Mouse (Mus musculus): ENCODE data around the gene Grin2a.
"Not testable (repeated sequence)": the region's sequence is repeated elsewhere in the genome, so short reads cannot be mapped to it uniquely, and the experiment has no call there.

The Grin2a gene

DNA sequence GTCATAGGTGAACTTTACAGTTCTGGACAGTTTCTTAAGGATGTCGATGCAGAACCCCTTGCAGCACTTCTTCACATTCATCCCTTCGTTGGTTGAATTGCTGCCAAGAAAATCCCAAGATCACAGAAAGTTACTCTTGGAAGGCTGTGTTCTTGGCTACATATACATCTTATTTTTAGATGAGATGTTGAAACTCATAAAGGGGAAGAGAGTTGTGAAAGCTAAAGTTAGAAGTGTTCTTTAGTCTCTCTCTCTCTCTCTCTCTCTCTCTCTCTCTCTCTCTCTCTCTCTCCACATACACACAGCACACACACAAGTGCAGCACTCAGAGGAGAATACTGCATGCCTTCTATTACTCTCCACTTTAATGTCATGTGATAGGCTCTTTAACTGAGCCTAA, 331.9 kb downstream of the Grin2a start:
- no peak for DNase-seq (ENCODE audit: low spot score in 2 of 2)

- peak; percentile 63 to 70 for DNase-seq (ENCODE audit: low spot score in 2 of 2)
These were observed 369.5 kb downstream of the Grin2a start for GRCm38 (mm10) chr16:9625652-9626444.

GRCm38 (mm10) chr16:9624346-9624745, 371.0 kb downstream of the Grin2a start:
- no peak for DNase-seq (ENCODE audit: low spot score in 2 of 2)

- no peak for DNase-seq (ENCODE audit: low spot score in 2 of 2)
These were observed 377.2 kb downstream of the Grin2a start for GRCm38 (mm10) chr16:9618206-9618605.

DNA sequence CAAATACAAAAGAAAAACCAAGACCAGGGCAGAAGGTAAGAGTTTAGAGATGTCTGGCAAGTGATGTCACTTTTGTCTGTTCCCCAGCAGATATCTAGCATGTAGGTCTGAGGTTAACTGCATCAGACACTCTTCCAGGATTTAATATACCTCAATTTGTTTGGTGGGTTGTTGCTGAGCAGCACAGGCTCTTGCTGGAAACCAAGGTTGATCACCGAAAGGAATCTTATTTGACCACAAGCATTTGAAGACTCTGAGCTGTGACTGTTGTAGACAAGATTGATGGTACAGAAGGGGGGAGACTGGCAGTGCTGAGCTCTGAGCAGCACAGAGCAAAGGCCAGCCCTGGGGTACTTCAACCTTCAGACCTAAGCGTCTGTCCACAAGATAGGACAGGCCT, 378.1 kb downstream of the Grin2a start:
- no peak for DNase-seq (ENCODE audit: low spot score in 2 of 2)

DNA sequence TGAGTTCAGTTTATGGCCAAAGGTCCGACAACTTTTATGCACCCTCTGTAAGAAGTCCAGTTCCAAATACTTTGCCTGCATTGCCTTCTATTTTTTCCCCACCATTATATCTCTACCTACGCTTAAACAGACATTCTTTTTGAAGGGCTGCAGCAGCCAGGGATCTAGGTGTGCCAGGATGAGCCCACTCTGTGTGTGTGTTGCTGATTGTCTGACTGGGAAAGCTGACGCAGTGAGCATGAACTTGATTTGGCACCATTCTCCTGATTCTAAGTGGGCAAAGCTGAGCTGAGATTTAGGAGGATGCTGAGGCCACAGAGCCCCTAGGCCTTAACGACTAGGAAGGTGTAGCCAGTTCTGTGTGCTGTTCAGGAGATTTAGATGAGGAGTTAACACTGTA, 378.6 kb downstream of the Grin2a start:
- DNase-seq (ENCODE audit: low spot score in 2 of 2) = no peak

DNA sequence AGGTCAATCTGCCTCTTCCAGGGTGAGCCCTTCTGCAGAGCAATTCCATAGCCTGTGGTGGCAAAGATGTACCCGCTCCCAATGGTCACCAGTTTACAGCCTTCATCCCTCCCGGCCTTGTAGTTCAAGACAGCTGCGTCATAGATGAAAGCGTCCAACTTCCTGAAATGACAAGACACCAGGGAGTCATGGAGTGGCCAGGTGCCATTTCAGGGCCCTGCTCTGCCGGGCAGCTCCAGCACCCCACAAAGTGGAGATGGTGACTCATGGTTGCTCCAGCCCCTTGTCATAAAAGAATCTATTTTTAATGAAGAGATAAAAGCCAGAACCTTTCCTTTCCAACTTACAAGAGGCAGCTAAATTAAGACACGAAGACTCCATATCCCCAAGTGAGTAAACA, 382.8 kb downstream of the Grin2a start:
- DNase-seq (ENCODE audit: low spot score in 2 of 2) = not testable (repeated sequence)

DNA sequence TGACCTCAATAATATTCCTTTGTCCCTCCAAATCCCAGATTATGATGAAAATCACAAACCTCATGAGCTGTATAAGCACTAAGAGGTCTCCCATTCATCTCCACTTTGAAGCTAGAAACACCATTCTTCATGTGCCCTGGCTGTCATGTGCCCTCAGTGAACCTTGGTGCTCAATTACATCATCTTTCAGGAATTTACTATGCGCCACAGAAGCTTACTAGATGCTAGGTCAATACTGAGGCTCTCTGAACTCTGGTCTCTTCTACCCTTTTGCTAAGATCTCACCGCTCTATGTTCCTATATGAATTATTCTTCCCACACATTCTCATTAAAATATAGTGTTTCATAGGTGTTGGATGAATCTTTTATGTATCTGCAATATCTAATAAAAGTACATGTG, 387.9 kb downstream of the Grin2a start:
- no peak for DNase-seq (ENCODE audit: low spot score in 2 of 2)

DNA sequence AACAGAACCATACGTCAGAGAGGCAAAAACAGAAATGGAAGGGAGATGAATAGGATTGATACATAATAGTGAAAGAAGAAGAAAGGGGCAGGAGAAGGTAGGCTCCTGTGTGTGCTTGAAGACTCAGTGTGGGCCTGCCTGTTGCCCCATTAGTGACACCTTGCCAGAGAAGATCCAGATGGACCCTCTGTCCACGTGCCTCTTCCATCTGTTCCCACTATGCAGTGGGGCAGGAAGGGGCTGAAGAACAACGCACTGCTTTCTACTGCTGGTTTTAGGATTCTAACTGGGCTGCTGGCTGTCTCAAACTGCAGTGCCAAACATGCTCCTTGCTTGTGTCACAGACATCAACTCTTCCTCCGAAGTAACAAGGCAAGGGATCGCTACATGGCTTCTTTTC, 391.4 kb downstream of the Grin2a start:
- DNase-seq (ENCODE audit: low spot score in 2 of 2) = no peak

DNA sequence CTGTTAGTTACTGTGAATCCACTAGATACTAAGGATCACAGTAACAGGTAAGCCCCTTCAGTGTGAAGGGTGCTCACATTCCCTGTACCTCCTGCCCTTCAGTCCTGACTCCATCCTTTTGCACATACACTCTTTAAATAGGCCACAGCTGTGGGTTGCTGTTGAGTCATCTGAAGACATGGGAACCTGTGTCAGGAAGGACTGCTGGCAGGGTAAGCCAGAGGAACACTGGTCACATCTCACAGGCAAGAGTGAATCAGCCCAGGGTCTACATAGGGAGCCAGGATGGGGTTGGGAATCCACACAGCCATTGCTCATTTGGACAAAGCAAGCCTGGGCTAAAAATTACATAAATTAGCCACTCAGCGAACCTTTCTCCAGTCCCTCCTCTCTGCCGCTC, 392.8 kb downstream of the Grin2a start:
- DNase-seq (ENCODE audit: low spot score in 2 of 2) = no peak

DNA sequence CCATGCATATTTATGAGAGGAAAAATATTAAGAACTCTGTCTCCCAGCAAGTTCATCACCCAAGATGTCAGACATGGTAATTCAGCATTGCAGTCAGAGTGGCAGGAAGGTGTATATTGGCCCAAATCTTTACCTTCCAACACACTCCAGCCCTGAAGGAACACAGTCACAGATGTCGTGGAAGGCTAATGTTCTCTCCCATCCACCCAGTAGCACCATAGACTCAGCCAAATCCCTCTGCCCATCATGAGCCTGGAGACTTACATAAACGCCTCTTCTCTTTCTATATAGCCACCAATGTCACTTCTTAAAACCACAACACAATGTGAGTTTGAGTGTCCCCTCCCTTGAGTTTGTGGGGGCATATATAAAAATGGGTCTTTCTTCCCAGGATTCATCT, 406.2 kb downstream of the Grin2a start:
- peak; percentile 31 to 42 for DNase-seq (ENCODE audit: low spot score in 2 of 2)

- no peak for DNase-seq (ENCODE audit: low spot score in 2 of 2)
These were observed 406.9 kb downstream of the Grin2a start for GRCm38 (mm10) chr16:9588431-9588830.

GRCm38 (mm10) chr16:9583981-9584380, 411.4 kb downstream of the Grin2a start:
- DNase-seq (ENCODE audit: low spot score in 2 of 2) = no peak

- DNase-seq (ENCODE audit: low spot score in 2 of 2) = no peak
These were observed 423.6 kb downstream of the Grin2a start for GRCm38 (mm10) chr16:9571793-9572192.

DNA sequence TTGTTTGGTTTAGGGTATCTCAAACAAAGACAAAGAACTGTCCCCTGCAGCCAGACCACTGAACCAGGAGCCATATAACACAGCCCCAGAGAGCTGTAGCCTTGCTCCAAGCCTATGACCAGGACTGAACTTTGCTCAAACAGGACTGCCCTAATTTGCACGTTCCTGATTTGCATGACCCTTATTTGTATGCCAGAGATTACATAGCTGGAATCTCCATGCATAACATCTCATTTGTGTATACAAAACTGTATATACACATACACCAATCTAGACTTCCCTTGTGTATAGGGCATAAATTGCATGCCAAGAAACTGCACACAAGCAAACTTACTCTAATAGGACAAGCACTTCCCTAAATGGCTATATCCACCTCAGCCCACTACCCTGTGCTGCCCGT, 428.1 kb downstream of the Grin2a start:
- DNase-seq (ENCODE audit: low spot score in 2 of 2) = no peak

DNA sequence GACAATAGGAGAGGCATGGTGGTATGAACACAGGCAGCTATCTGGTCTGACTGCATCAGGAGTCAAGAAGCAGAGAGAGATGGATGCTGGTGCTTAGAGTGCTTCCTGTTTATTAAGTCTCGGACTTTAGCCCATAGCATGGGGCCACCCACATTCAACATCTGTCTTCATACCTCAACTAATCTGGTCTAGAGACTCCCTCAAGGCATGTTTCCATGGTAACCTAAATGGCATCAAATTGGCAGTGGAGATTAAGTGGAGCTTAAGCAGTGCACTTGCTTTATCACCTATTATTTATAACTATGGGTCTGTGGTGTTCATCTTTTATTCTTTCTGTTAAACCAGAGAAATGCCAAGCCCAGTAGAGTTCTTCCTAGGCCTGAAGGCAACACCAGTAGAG, 433.5 kb downstream of the Grin2a start:
- DNase-seq (ENCODE audit: low spot score in 2 of 2) = no peak

- DNase-seq (ENCODE audit: low spot score in 2 of 2) = no peak
These were observed 460.2 kb downstream of the Grin2a start for GRCm38 (mm10) chr16:9535196-9535595.

DNA sequence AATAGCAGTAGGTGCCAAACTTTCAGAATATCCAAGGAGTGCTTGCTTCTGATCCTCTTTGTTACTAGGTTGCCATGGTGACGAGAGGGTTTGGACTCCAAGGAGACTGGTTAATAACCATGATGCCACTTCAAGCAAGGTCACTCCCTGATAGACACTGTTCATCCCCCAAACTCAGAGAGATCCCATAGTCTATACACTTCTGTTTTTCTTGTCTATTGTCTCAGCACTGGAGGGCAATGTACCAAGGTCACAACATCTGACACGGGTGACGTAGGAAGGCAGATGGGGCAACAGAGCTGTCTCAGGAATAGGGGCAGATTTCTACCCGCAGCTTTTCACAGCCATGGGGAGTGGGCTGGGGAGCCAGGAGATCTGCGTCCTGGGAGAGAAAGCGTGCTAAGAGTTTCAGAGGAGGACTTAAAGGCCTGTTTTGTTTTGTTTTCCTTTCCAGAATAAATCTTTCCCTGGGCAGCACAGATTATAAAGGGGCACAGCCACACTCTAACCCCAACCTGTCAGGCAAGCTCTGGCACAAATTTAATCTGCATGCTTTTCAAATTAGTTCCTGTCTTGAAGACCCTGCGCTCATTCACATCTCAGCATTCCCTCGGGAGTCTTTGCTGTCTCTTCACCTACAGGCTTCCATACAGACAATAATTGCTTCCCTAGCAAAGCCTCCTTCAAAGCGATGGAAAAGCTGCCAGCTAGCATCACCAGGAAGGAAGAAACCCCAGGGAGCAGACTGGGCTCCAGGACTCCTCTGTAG, 461.6 kb downstream of the Grin2a start:
- no peak for DNase-seq (ENCODE audit: low spot score in 2 of 2)

DNA sequence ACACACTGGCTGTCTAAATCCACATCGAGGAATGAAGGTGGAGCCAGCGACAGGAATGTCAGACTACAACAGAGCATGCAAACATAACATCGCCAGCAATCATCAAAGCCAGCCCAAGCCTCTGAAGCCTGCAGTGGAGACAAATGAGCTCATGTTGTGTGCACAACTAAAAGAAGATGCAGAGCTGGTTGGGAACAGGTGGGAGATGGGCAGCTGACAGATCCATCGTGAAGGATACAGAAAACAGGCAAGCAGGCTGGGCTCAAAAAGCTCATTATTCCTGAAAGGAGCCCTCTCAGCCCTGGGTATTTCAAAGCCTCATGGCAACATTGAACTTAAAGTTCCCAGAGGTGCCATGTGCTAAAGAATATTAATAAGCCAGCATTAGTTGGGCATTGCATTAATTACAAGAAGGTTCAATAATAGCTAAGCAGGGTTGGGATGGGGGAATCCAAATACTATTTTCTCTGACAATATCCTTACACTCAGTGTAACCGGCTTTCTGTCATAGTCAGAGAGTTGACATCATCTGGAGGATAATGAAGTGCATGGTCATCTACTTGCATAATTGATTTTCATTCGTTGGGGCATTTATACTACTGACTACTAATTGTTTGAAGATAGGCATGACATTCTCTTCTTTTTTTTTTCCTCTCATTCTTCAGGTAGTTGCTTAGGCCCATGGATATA, 462.4 kb downstream of the Grin2a start:
- DNase-seq (ENCODE audit: low spot score in 2 of 2) = no peak

DNA sequence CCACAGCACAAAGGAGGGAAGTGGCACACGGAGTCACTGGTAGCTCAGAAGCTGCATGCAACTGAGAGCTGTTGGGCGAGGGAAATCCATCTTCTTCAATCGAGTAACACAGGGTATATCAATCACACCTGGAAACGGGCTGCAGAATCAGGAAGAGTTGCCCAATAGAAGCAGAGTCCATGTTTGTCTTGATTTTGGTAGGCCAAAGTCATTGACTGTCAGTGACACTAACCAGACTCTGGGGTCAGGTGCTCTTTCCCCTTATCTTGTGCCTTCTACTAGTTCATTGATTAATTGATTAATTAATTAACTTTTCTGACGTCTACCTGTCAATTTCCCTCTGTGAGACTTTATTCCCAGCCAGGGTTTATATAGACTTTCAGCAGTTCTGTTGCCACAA, 468.1 kb downstream of the Grin2a start:
- DNase-seq (ENCODE audit: low spot score in 2 of 2) = no peak

- no peak for DNase-seq (ENCODE audit: low spot score in 2 of 2)
These were observed 472.0 kb downstream of the Grin2a start for GRCm38 (mm10) chr16:9523314-9523713.
